Mouse (Mus musculus) cortical plate, adult 2 months (tissue): ENCODE results near the gene Plekhm3.

Source experiments
- CTCF ChIP-seq: fragments of 200-500 bp; IDR thresholded peaks from 2 replicates; pipeline ENCODE4 v1.5.1; 2011; ENCODE audit warnings: mild to moderate bottlenecking, control low read depth, low read length; ENCODE audit not compliant: insufficient read depth; ENCODE audit errors: extremely low read depth
- POLR2A ChIP-seq: fragments of 200-500 bp; IDR thresholded peaks from 2 replicates; pipeline ENCODE4 v1.6.1; 2011; ENCODE audit warnings: mild to moderate bottlenecking, low read length, control low read depth; ENCODE audit not compliant: insufficient read depth; ENCODE audit errors: extremely low read depth

GRCm38 (mm10) chr1:64797621-64798020, 159.0 kb downstream of the Plekhm3 start:
- TF ChIP-seq CTCF (no peak), POLR2A (no peak)
